Mouse (Mus musculus): ENCODE results near the gene Ldhd. TPM values are rescaled to one million over a fixed set of nuclear protein-coding genes. Genes with fewer than 3 reads are reported as not detected.

The Ldhd gene
- total RNA-seq, 1 experiment from 2014 or later = 4.1 TPM

- no peak for ATAC-seq (replicated peaks in 1 of 2; ENCODE audit: insufficient read depth in 1 of 2, low FRiP score in 2 of 2, low TSS enrichment in 1 of 2, low read depth in 1 of 2, poor library complexity in 2 of 2, severe bottlenecking in 2 of 2)
Observed at GRCm38 (mm10) chr8:111638086-111638485, 7.9 kb upstream of the Ldhd start.

DNA sequence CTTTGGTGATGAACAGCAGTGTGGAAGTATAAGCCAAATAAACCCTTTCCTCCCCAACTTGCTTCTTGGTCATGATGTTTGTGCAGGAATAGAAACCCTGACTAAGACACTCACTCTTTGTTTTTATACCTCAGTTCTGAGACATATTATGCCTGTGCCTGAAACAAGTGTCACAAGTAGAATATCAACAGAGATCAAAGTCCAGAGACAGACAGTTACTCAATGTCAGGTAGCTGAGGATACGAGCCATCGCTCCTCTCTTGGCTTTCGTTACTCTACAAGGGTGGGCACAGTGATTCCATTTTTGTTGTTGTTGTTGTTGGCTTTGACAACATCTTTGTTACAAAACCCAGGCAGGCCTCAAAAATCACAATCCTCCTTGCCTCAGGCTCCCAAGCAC, 2.8 kb upstream of the Ldhd start:
- ATAC-seq (replicated peaks in 1 of 2; ENCODE audit: insufficient read depth in 1 of 2, low FRiP score in 2 of 2, low TSS enrichment in 1 of 2, low read depth in 1 of 2, poor library complexity in 2 of 2, severe bottlenecking in 2 of 2) = no peak

DNA sequence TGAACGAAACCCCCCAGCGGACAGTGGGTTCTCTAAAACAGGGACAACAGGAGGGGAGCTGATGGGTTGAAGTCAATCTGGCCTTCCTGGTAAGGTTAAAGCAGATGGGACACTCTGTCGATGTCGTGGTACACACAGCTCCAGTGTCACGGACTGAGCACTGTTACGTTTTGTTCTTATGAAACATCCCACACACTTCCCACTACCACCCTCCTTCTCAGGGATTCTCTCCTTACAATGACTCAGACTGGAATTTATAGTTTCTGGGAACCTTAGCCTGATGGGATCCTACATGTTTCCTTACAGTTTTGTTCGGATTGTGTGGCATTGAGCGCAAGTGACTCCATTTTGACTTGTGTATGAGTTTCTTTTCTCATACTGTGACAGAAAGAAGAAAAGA, 1.4 kb upstream of the Ldhd start:
- ATAC-seq (replicated peaks in 1 of 2; ENCODE audit: insufficient read depth in 1 of 2, low FRiP score in 2 of 2, low TSS enrichment in 1 of 2, low read depth in 1 of 2, poor library complexity in 2 of 2, severe bottlenecking in 2 of 2) = no peak

DNA sequence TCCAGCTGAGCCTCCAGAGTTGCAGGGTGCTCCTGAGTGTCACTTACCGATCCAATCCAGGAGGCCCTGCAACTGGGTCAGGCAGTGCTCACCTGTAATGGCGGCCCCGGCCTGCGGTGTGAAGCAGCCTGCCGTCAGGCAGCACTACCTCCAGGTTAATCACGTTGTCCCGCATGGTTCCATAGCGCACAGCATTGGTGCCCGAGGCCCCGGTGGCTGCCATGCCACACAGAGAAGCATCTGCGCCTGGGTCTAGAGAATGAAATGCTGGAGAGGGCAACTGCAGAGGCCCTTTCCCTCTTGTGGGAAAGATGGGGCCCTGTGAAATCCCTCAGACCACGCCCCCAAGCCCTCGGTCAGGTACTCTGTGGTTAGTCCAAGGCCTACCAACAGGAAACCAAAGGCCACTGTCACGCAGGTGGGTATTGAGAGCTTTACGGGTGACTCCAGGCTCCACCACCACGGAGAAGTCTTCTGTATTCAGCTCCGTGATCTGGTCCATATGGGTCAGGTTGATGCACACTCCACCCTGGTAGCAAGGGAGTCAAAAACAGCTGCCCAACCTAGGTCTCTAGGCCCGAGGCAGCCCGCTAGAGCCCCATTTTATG, 1.2 kb downstream of the Ldhd start:
- ATAC-seq (replicated peaks in 1 of 2; ENCODE audit: insufficient read depth in 1 of 2, low FRiP score in 2 of 2, low TSS enrichment in 1 of 2, low read depth in 1 of 2, poor library complexity in 2 of 2, severe bottlenecking in 2 of 2) = peak; percentile 7 to 14; a peak in 1 of 4 replicates

DNA sequence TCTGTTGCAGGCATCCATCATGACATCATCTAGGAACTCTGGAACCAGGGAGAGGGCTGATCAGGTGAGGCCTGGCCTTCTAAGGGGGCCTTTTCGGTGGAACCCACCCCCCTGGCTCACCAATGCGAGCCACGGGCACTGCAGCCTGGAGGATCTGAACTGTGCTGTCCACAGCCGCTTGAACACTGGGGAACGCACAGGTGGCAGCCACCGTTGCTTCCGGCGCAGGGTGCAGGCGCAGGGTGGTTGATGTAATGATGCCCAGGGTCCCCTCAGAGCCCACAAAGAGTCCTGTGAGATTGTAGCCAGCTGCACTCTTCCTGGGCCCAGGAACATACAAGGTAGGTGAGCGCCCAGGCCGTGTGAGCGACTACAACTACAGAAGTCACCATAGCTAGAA, 1.8 kb downstream of the Ldhd start:
- ATAC-seq (replicated peaks in 1 of 2; ENCODE audit: insufficient read depth in 1 of 2, low FRiP score in 2 of 2, low TSS enrichment in 1 of 2, low read depth in 1 of 2, poor library complexity in 2 of 2, severe bottlenecking in 2 of 2) = no peak

GRCm38 (mm10) chr8:111627923-111628322, 2.3 kb downstream of the Ldhd start:
- ATAC-seq (replicated peaks in 1 of 2; ENCODE audit: insufficient read depth in 1 of 2, low FRiP score in 2 of 2, low TSS enrichment in 1 of 2, low read depth in 1 of 2, poor library complexity in 2 of 2, severe bottlenecking in 2 of 2) = no peak

DNA sequence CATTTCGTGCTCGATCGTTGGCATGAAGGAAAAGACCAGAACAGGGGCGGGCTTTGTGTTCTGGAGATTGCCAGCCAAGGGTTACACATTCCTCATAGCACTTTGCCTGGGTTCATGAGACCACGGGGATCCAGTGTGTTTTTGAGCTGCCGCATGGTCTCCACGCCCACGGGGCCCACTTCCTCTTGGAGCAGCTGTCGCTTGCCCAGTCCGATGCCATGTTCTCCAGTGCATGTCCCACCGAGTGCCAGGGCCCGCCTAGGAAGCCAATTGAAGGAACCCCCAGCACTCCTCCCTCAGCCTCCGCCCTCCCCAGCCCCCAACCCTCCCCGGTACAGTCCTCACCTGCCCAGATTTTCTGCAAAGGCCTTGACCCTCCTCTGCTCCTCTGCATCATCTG, 3.2 kb downstream of the Ldhd start:
- ATAC-seq (replicated peaks in 1 of 2; ENCODE audit: insufficient read depth in 1 of 2, low FRiP score in 2 of 2, low TSS enrichment in 1 of 2, low read depth in 1 of 2, poor library complexity in 2 of 2, severe bottlenecking in 2 of 2) = no peak

GRCm38 (mm10) chr8:111626528-111626820, 3.7 kb downstream of the Ldhd start:
- ATAC-seq (replicated peaks in 1 of 2; ENCODE audit: insufficient read depth in 1 of 2, low FRiP score in 2 of 2, low TSS enrichment in 1 of 2, low read depth in 1 of 2, poor library complexity in 2 of 2, severe bottlenecking in 2 of 2) = no peak

- peak; percentile 36 to 44; a peak in 2 of 4 replicates for ATAC-seq (replicated peaks in 1 of 2; ENCODE audit: insufficient read depth in 1 of 2, low FRiP score in 2 of 2, low TSS enrichment in 1 of 2, low read depth in 1 of 2, poor library complexity in 2 of 2, severe bottlenecking in 2 of 2)
Observed at GRCm38 (mm10) chr8:111625694-111626527, 4.3 kb downstream of the Ldhd start.

DNA sequence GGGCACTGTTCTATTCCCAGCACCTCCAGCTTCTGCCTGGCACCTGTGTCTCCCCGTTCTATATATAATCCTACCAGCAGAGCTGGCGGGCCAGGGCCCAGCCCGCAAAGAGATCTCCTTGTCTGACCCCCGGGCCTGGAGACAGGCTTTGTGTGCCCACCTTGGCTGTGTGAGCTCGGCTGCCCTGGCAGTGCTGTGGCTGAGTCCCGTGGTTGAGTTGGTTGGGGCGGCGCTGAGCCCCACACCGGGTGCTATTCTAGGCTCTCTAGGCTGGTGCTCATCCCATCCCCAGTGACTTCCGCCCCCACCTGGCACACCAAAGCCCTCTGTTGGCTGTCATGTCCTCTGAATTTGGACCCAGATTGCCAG, 5.3 kb downstream of the Ldhd start:
- ATAC-seq (replicated peaks in 1 of 2; ENCODE audit: insufficient read depth in 1 of 2, low FRiP score in 2 of 2, low TSS enrichment in 1 of 2, low read depth in 1 of 2, poor library complexity in 2 of 2, severe bottlenecking in 2 of 2) = no peak

DNA sequence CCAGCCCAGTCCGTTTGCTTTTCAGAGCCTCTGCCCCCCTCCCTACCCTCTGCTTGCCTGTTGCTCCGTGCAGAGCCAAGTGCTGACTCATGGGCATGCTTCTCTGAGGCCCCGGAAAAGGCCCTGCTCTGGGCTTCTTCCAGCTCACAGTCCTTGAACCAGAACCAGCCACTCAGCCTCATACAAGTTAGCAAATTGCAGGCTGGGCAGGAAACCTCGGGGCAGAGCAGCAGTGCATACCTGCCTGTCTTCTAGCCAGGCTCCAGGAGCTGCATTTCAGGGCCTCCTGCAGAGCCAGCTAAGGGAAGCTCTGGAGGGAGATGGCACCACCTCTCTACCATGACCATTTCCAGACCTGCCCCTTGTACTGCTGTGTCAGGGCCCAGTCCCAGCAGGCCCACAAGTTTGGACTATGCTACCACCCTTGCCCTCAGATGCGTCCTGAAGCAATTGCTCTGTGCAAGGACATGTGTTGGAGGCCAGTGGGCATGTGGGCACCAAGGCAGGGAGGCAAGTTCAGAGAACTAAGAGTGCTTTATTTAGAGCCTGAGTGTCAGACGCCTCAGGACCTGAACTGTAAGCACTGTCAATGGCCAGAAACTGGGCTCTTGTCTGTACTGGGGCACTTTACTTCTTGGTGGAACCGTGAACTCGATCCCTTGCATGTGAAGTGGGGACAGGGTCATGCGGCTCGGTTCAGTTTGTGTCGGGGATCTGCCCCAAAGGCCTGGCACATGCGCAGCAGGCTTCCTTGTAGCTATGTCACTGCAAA, 5.9 kb downstream of the Ldhd start:
- peak; percentile 20 to 43; a peak in 3 of 4 replicates for ATAC-seq (replicated peaks in 1 of 2; ENCODE audit: insufficient read depth in 1 of 2, low FRiP score in 2 of 2, low TSS enrichment in 1 of 2, low read depth in 1 of 2, poor library complexity in 2 of 2, severe bottlenecking in 2 of 2)

DNA sequence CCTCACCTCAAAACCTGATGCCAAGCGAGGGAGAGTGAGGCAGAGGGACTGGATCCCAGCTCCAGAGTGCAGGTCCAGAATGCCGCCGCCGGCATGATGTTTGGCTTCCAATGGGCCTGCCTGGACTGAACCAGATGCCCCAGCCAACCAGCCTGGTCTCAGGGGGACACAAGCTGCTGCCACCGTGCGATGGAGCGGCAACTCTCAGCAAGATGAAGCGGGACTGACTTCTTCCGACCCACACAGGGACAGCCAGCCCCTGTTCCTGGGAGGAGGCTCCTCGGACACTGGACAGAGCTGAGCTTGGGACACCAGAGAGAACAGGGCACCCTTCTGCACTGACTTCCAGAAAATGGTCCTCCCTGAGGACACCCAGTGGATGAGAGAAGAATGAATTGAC, 7.6 kb downstream of the Ldhd start:
- ATAC-seq (replicated peaks in 1 of 2; ENCODE audit: insufficient read depth in 1 of 2, low FRiP score in 2 of 2, low TSS enrichment in 1 of 2, low read depth in 1 of 2, poor library complexity in 2 of 2, severe bottlenecking in 2 of 2) = no peak

GRCm38 (mm10) chr8:111622104-111622503, 8.1 kb downstream of the Ldhd start:
- no peak for ATAC-seq (replicated peaks in 1 of 2; ENCODE audit: insufficient read depth in 1 of 2, low FRiP score in 2 of 2, low TSS enrichment in 1 of 2, low read depth in 1 of 2, poor library complexity in 2 of 2, severe bottlenecking in 2 of 2)

DNA sequence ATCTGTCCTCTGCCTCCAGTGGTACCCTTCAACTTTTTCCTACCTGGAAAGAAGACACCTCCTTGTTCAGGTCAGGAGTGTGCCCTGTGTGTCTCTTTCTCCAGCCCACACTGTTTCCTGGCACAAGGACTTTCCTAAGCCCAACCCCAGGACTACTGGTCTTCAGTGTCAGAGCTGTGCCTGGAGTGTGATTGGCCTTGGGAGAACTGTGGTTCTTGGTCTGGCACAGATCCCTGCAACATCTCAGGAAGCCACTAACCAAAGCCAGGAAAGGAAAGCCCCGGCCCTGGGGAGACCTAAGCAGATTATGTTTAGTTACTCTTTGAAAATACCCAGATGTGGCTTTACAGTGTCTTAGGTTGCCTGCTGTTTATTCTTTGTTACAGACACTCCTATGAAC, 10.2 kb downstream of the Ldhd start:
- peak; percentile 78 to 84 for ATAC-seq (replicated peaks in 1 of 2; ENCODE audit: insufficient read depth in 1 of 2, low FRiP score in 2 of 2, low TSS enrichment in 1 of 2, low read depth in 1 of 2, poor library complexity in 2 of 2, severe bottlenecking in 2 of 2)

- ATAC-seq (replicated peaks in 1 of 2; ENCODE audit: insufficient read depth in 1 of 2, low FRiP score in 2 of 2, low TSS enrichment in 1 of 2, low read depth in 1 of 2, poor library complexity in 2 of 2, severe bottlenecking in 2 of 2) = no peak
Observed at GRCm38 (mm10) chr8:111618273-111618672, 11.9 kb downstream of the Ldhd start.

DNA sequence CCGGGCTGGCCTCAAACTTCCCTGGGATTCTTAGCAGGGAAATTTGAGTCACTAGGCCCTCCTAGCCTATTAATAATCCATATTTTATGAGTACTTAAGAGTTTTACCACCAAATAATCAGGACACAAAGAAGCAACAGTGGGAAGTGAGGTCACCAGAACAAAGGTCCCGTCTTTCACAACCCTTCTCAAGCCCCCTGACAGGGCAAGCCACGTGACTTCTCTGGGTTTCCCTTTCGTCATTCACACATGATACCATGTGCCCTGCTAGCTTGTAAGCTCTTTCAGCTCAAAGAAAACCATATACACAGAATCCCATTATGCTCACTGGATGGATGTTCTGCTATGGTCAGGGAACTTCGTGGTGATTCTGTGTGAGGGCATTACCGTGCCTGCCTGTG, 12.4 kb downstream of the Ldhd start:
- 0 out of 4 replicates have a peak, but pooled peaks of 1 of the 2 experiments have one; percentile 10 for ATAC-seq (replicated peaks in 1 of 2; ENCODE audit: insufficient read depth in 1 of 2, low FRiP score in 2 of 2, low TSS enrichment in 1 of 2, low read depth in 1 of 2, poor library complexity in 2 of 2, severe bottlenecking in 2 of 2)

GRCm38 (mm10) chr8:111614786-111615701, 15.1 kb downstream of the Ldhd start:
- ATAC-seq (replicated peaks in 1 of 2; ENCODE audit: insufficient read depth in 1 of 2, low FRiP score in 2 of 2, low TSS enrichment in 1 of 2, low read depth in 1 of 2, poor library complexity in 2 of 2, severe bottlenecking in 2 of 2) = peak; percentile 10 to 41; a peak in 2 of 4 replicates
